Mouse (Mus musculus) ES-Bruce4 (cell line): ENCODE results near the gene Awat2.

Experiments
- CTCF ChIP-seq: IDR thresholded peaks from one replicate; pipeline ENCODE4 v1.8.1; 2011; ENCODE audit warnings: low read depth, low read length
- POLR2A ChIP-seq: IDR thresholded peaks from one replicate; pipeline ENCODE4 v1.8.1; 2011; ENCODE audit warnings: low read length; ENCODE audit not compliant: insufficient read depth

- TF ChIP-seq CTCF (no peak), POLR2A (no peak)
These were observed 48.2 kb downstream of the Awat2 start for GRCm38 (mm10) chrX:100394223-100394861.
